12 mouse cellular contexts compared by ENCODE assay signal in genomic region chr9:58114019-58114418, GRCm38 (mm10). TPM values are rescaled to one million over a fixed set of nuclear protein-coding genes. Genes with fewer than 3 reads are reported as not detected.
DNase-seq lines count a peak whose midpoint lies in the region; ATAC-seq and TF ChIP-seq lines count a peak whose summit lies in the region.
"Had no signal": no experiment of that assay in that cellular context is flagged by ENCODE, and none has a peak within 500 bp of the region (broad histone marks: within the 10 kb centered on the region; RNA-seq: fewer than 3 reads in every experiment).

No protein-coding gene starts in this region.

- no peak overlapping the region for H3K27ac ChIP-seq in lung, embryonic 14.5 days (ENCODE audit: low read depth)
- H3K27ac ChIP-seq in forebrain, embryonic 14.5 days (ENCODE audit: low read depth, low read length) = peak overlapping the region; percentile 99
- no peak overlapping the region for H3K27ac ChIP-seq in intestine, embryonic 15.5 days
- H3K27ac ChIP-seq in neural tube, embryonic 14.5 days (ENCODE audit: low read depth, low read length) = peak overlapping the region; percentile 90; the same call in 1 of the 2 replicates
- H3K27ac ChIP-seq: liver, embryonic 15.5 days had no signal

- 0 out of 2 replicates have a peak overlapping the region, but pooled peaks have one; percentile 2 for H3K4me2 ChIP-seq in lung, embryonic 14.5 days
- H3K4me2 ChIP-seq in forebrain, embryonic 14.5 days (ENCODE audit: low read length) = peak overlapping the region; percentile 46
- H3K4me2 ChIP-seq in intestine, embryonic 15.5 days (replicated peaks) = peak overlapping the region; percentile 51; the same call in 1 of the 2 replicates
- 0 out of 2 replicates have a peak overlapping the region, but pooled peaks have one; percentile 15 for H3K4me2 ChIP-seq in neural tube, embryonic 14.5 days (ENCODE audit: low read depth, low read length)
- H3K4me2 ChIP-seq: liver, embryonic 15.5 days had no signal

- peaks cover 6% of the 10 kb centered on the region; the same call in 1 of the 2 replicates for H3K27me3 ChIP-seq in lung, embryonic 14.5 days (ENCODE audit: insufficient read depth, low read length)
- no peaks in the 10 kb centered on the region for H3K27me3 ChIP-seq in forebrain, embryonic 14.5 days (replicated peaks; ENCODE audit: control insufficient read depth, insufficient read depth, low read length)
- H3K27me3 ChIP-seq in intestine, embryonic 15.5 days (replicated peaks) = peaks cover 4% of the 10 kb centered on the region; the same call in 1 of the 2 replicates
- no peaks in the 10 kb centered on the region for H3K27me3 ChIP-seq in neural tube, embryonic 14.5 days (ENCODE audit: control insufficient read depth, insufficient read depth, low read length)

- H3K9me3 ChIP-seq in lung, embryonic 14.5 days (ENCODE audit: low read depth, low read length) = no peaks in the 10 kb centered on the region
- no peaks in the 10 kb centered on the region for H3K9me3 ChIP-seq in forebrain, embryonic 14.5 days (replicated peaks; ENCODE audit: control insufficient read depth, low read length)
- H3K9me3 ChIP-seq in intestine, embryonic 15.5 days = no peaks in the 10 kb centered on the region
- no peaks in the 10 kb centered on the region for H3K9me3 ChIP-seq in neural tube, embryonic 14.5 days (ENCODE audit: control insufficient read depth, low read length)
- H3K9me3 ChIP-seq: G1E; liver, embryonic 15.5 days had no signal

- H3K36me3 ChIP-seq in lung, embryonic 14.5 days (ENCODE audit: insufficient read depth) = no peaks in the 10 kb centered on the region
- H3K36me3 ChIP-seq in forebrain, embryonic 14.5 days (ENCODE audit: control insufficient read depth, insufficient read depth, low read length) = no peaks in the 10 kb centered on the region
- H3K36me3 ChIP-seq in intestine, embryonic 15.5 days = no peaks in the 10 kb centered on the region
- H3K36me3 ChIP-seq in neural tube, embryonic 14.5 days (ENCODE audit: control insufficient read depth, insufficient read depth, low read length) = no peaks in the 10 kb centered on the region
- H3K36me3 ChIP-seq: G1E; liver, embryonic 15.5 days had no signal

- H3K4me1 ChIP-seq in lung, embryonic 14.5 days (ENCODE audit: insufficient read depth) = peaks cover 29% of the 10 kb centered on the region
- H3K4me1 ChIP-seq in forebrain, embryonic 14.5 days (ENCODE audit: control insufficient read depth, insufficient read depth, low read length) = peaks cover 69% of the 10 kb centered on the region
- H3K4me1 ChIP-seq in intestine, embryonic 15.5 days (replicated peaks) = peaks cover 51% of the 10 kb centered on the region
- H3K4me1 ChIP-seq in neural tube, embryonic 14.5 days (ENCODE audit: control insufficient read depth, insufficient read depth, low read length) = peaks cover 40% of the 10 kb centered on the region
- H3K4me1 ChIP-seq: liver, embryonic 15.5 days had no signal

- ATAC-seq in lung, embryonic 14.5 days (ENCODE audit: insufficient read depth) = no peak
- no peak for ATAC-seq in forebrain, embryonic 14.5 days
- no peak for ATAC-seq in intestine, embryonic 15.5 days
- no peak for ATAC-seq in neural tube, embryonic 14.5 days (ENCODE audit: low read depth)

- H3K9ac ChIP-seq in lung, embryonic 14.5 days = no peak overlapping the region
- peak overlapping the region; percentile 61 for H3K9ac ChIP-seq in forebrain, embryonic 14.5 days (ENCODE audit: low read length)
- no peak overlapping the region for H3K9ac ChIP-seq in intestine, embryonic 15.5 days
- H3K9ac ChIP-seq in neural tube, embryonic 14.5 days (replicated peaks; ENCODE audit: low read depth, low read length) = no peak overlapping the region; the same call in 1 of the 2 replicates
- H3K9ac ChIP-seq: liver, embryonic 15.5 days had no signal

- TF ChIP-seq CTCF in lung, embryonic 14.5 days (IDR thresholded peaks at IDR 0.05; ENCODE audit: low read depth) = no peak

- no peak for DNase-seq in lung, embryonic 14.5 days
- DNase-seq in lung, postnatal 14 days = no peak
- DNase-seq in forebrain, embryonic 14.5 days (ENCODE audit: low spot score) = no peak
- DNase-seq in urinary bladder, postnatal 10 days (ENCODE audit: low spot score) = no peak
- no peak for DNase-seq in cerebellum, postnatal 4 days (ENCODE audit: low spot score in 2 of 2)
- DNase-seq in thymus, postnatal 14 days = no peak
- DNase-seq: adrenal gland, postnatal 36 days; gastrocnemius, postnatal 14 days had no signal

- no peak overlapping the region for H3K4me3 ChIP-seq in lung, embryonic 14.5 days (ENCODE audit: low read depth, low read length)
- no peak overlapping the region for H3K4me3 ChIP-seq in forebrain, embryonic 14.5 days (ENCODE audit: low read depth, low read length)
- H3K4me3 ChIP-seq in intestine, embryonic 15.5 days (replicated peaks) = no peak overlapping the region
- no peak overlapping the region for H3K4me3 ChIP-seq in neural tube, embryonic 14.5 days (ENCODE audit: low read depth, low read length)
- H3K4me3 ChIP-seq: liver, embryonic 15.5 days had no signal

- WGBS in lung, embryonic 14.5 days = 14% methylated on average over 9 of the region's 9 CpGs
- 2% methylated on average over 9 of the region's 9 CpGs for WGBS in forebrain, embryonic 14.5 days
- 13% methylated on average over 9 of the region's 9 CpGs for WGBS in intestine, embryonic 15.5 days
- WGBS in neural tube, embryonic 14.5 days = 3% methylated on average over 9 of the region's 9 CpGs

RNA-seq across cellular contexts. Expression of gene Ccdc33, which starts 4.6 kb away (rescaled TPM):
- not detected in 2 replicates for polyA plus RNA-seq in lung, embryonic 14.5 days (2014; fragmentation: Nextera tagmentation; extraction: Ambion mirVana)
- polyA plus RNA-seq in forebrain, embryonic 14.5 days (2014; fragmentation: Nextera tagmentation; extraction: Ambion mirVana) = 0.48 and 1.1 TPM in 2 replicates
- polyA plus RNA-seq in intestine, embryonic 15.5 days (2015; fragmentation: Nextera tagmentation; extraction: Ambion mirVana) = 0.09 TPM in 1 of 2 replicates, not detected in the other
- polyA plus RNA-seq in neural tube, embryonic 14.5 days (2014; fragmentation: Nextera tagmentation; extraction: Ambion mirVana) = 0.13 TPM in 1 of 2 replicates, not detected in the other
- polyA plus RNA-seq: G1E; liver, embryonic 15.5 days had no signal

RNA-seq across cellular contexts. Expression of gene Stra6, which starts 50.4 kb away (rescaled TPM):
- 3.4 and 4.0 TPM in 2 replicates for polyA plus RNA-seq in lung, embryonic 14.5 days (2014; fragmentation: Nextera tagmentation; extraction: Ambion mirVana)
- 9.9 and 11.1 TPM in 2 replicates for polyA plus RNA-seq in forebrain, embryonic 14.5 days (2014; fragmentation: Nextera tagmentation; extraction: Ambion mirVana)
- 4.5 and 4.6 TPM in 2 replicates for polyA plus RNA-seq in intestine, embryonic 15.5 days (2015; fragmentation: Nextera tagmentation; extraction: Ambion mirVana)
- 6.0 and 28.4 TPM in 2 replicates for polyA plus RNA-seq in neural tube, embryonic 14.5 days (2014; fragmentation: Nextera tagmentation; extraction: Ambion mirVana)
- polyA plus RNA-seq: G1E had no signal

Comparison
In these comparisons a context has a peak if more than half of its experiments do, and no peak if none do; other contexts are left out.
1. H3K27ac ChIP-seq: peak in forebrain, embryonic 14.5 days (single experiment) and neural tube, embryonic 14.5 days (single experiment); none in lung, embryonic 14.5 days (single experiment) and intestine, embryonic 15.5 days (single experiment).
2. Peak in every context shown above with its lines, with median percentiles within 50 percentile points of each other: H3K4me2 ChIP-seq.